Mouse (Mus musculus): ENCODE results near the gene Nup205.

Nup205 gene

DNA sequence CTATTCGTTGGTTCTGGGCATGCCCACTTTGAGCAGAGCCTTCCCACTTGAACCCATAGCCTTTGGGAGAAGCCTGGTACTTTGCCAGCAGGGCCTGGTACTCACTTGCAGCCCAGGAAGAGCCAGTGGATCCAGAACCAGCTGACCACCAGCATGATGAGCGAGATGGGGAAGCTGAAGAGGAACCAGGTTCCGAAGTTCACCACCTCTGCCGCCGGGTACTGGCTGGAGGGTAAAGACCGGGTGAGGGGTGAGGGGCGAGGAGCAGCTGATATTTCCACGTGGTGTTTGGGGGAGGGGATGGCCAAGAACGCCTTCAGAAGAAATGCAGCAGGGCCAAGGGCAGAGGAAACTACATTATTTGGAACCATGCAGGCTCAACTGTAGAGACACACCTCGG lies 102.1 kb downstream of the Nup205 start:
- DNase-seq (ENCODE audit: low spot score in 2 of 2), result no peak

DNA sequence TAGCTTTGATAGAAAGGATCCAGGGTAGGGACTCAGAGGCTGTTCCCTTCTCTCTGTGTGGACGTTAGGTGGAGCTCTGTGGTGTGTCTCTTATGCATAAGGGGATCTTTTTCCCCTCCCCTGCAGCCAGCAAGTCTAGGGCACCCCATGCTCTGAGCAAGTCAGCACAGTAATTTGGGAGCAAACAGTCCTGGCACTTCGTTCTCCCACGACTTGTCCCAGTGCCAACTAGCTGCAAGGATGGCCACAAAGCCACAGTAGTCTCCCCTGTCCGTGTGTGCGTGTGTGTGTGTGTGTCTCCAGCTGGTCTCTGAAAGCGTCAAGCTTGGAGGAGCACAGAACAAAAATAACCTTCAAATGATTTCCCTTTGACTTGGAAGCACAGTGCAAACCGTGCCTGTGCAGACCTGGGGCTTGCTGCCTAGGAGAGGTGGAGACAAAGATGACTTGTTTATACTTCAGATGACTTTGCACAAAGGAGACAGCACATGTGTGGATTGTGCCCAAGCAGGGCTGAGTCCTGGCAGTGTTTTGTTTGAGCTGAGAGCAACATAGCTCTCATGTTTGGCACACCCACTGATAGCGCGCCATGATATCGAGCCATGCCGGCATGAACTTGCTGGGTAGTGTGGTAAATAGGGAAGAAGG lies 111.0 kb downstream of the Nup205 start:
- DNase-seq (ENCODE audit: low spot score in 2 of 2), result peak; percentile 44 to 51

DNA sequence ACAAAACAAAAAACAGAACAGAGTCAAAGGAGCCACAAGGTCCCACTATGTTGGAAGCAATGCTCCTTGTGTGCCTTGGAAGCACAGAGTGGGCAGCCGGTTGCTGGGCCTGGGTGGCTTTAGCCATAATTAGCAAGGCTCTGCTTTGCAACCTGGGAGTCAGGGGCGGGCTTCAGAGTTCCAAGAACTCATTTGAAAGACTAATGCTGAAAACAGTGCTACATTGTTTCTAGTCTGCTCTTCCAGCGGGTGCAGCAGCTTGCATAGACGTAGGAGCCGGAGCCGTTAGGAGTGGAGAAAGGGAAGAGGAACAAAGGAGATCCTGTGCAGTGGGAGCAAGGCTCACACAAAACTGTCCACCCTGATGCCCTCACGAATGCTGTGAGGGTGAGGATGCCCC lies 111.7 kb downstream of the Nup205 start:
- peak in 1 of 2 experiments; percentile 16 for DNase-seq (ENCODE audit: low spot score in 2 of 2)

DNA sequence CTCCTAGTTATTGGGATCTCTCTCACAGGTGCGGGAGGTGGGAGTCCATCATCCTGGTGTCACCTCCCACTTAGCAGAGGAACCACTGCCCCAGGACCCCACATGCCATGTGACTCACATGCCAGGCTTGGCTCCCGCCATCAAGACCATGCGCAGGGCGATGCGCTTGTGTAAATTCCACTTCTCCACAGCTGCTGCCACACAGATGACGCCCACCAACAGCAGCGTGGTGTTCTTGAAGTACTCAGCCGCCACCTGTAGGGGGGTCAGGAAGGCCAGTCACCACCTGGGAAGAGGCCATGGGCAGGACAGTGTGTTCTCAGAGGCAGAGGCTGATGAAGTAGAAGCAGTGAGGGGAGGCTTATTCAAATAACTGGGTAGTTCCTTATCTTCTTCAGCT lies 112.5 kb downstream of the Nup205 start:
- DNase-seq (ENCODE audit: low spot score in 2 of 2), result no peak

DNA sequence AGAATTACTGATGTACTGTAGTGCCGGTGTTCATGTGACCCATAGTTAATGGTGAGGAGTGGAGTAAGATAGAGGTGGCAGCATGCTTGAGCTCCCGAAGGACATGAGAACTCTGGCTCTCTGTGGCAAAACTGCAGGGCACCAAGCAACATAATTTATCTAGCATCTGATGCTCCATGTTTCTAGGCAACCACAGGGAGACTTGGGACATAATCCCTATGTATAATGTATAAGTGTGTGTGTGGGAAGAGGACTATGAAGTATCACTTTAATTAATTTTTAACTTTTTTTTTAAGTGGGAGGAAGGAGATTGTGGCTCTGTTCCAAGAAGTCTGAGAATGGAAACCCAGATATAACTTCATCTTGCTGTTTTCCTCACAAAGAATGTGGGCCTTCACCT lies 117.7 kb downstream of the Nup205 start:
- DNase-seq (ENCODE audit: low spot score in 2 of 2), result peak in 1 of 2 experiments; percentile 22

DNA sequence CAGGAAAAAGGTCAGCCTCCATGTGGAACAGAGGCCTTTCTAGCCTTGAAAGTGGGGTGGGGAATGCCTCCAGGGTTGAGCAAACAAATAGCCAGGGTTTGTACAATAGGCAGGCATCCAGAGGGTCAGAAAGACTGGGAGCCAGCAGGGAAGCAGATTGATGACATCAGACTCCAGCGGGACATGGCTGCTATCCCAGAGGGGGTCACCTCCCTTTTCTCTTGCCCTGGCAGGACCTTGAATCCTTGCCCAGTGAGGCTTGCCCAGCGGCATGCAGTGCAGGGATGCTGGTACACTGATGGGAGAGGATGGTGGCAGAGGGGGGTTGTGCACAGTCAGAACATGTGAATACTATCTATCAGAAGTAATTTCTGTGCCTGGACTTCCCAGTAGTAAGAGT lies 119.8 kb downstream of the Nup205 start:
- DNase-seq (ENCODE audit: low spot score in 2 of 2), result peak in 1 of 2 experiments; percentile 22

All from right cerebral cortex, adult 2 months (tissue).